Mouse (Mus musculus): ENCODE measurements around the gene Avil. TPM values are rescaled to one million over a fixed set of nuclear protein-coding genes. Genes with fewer than 3 reads are reported as not detected.

The Avil gene
- polyA plus RNA-seq, 1 experiment from 2014 or later = 0.58 TPM

MicroRNA genes within 50 kb of the gene (microRNA counts, 519-probe panel; counts per million panel counts)
- microRNA mmu-miR-26a (3,008 counts per million, percentile 53 among the panel's probes with 10 or more counts), microRNA mmu-miR-546 (not detected)

Small RNA genes within 50 kb of the gene (microRNA-seq; reads per million reads assigned to microRNA genes)
- 61.4 reads per million, percentile 42 among the genes with 10 or more reads in this experiment for gene Mir26a-2
- not detected for gene Mir546

Other genes with a start within 250 kb of the Avil start
- 19.0 and 20.3 TPM in 2 replicates for gene Atp23, start 99.4 kb upstream of the Avil start, polyA plus RNA-seq (2014; fragmentation: Nextera tagmentation; extraction: Ambion mirVana)
- gene Ctdsp2, start 22.0 kb upstream of the Avil start, polyA plus RNA-seq (2014; fragmentation: Nextera tagmentation; extraction: Ambion mirVana) = 103 and 107 TPM in 2 replicates
- gene Tsfm, start 30.1 kb downstream of the Avil start, polyA plus RNA-seq (2014; fragmentation: Nextera tagmentation; extraction: Ambion mirVana) = 78.6 and 83.7 TPM in 2 replicates
- gene Mettl1, start 40.7 kb downstream of the Avil start, polyA plus RNA-seq (2014; fragmentation: Nextera tagmentation; extraction: Ambion mirVana) = 65.5 and 70.6 TPM in 2 replicates
- 0.80 and 1.1 TPM in 2 replicates for gene Eef1akmt3, start 40.8 kb downstream of the Avil start, polyA plus RNA-seq (2014; fragmentation: Nextera tagmentation; extraction: Ambion mirVana)
- 0.13 and 0.18 TPM in 2 replicates for gene Cyp27b1, start 47.5 kb downstream of the Avil start, polyA plus RNA-seq (2014; fragmentation: Nextera tagmentation; extraction: Ambion mirVana)
- gene March9, start 59.5 kb downstream of the Avil start, polyA plus RNA-seq (2014; fragmentation: Nextera tagmentation; extraction: Ambion mirVana) = 2.0 and 2.3 TPM in 2 replicates
- gene Cdk4, start 62.8 kb downstream of the Avil start, polyA plus RNA-seq (2014; fragmentation: Nextera tagmentation; extraction: Ambion mirVana) = 1,788 and 1,817 TPM in 2 replicates
- 124 and 141 TPM in 2 replicates for gene Tspan31, start 69.6 kb downstream of the Avil start, polyA plus RNA-seq (2014; fragmentation: Nextera tagmentation; extraction: Ambion mirVana)
- gene Agap2, start 74.6 kb downstream of the Avil start, polyA plus RNA-seq (2014; fragmentation: Nextera tagmentation; extraction: Ambion mirVana) = 0.27 and 0.56 TPM in 2 replicates
- gene Os9, start 120.4 kb downstream of the Avil start, polyA plus RNA-seq (2014; fragmentation: Nextera tagmentation; extraction: Ambion mirVana) = 47.8 and 52.7 TPM in 2 replicates
- gene B4galnt1, start 164.5 kb downstream of the Avil start, polyA plus RNA-seq (2014; fragmentation: Nextera tagmentation; extraction: Ambion mirVana) = 27.7 and 29.4 TPM in 2 replicates
- gene Slc26a10, start 179.9 kb downstream of the Avil start, polyA plus RNA-seq (2014; fragmentation: Nextera tagmentation; extraction: Ambion mirVana) = 0.34 and 0.82 TPM in 2 replicates
- 64.0 and 71.1 TPM in 2 replicates for gene Arhgef25, start 189.4 kb downstream of the Avil start, polyA plus RNA-seq (2014; fragmentation: Nextera tagmentation; extraction: Ambion mirVana)
- 123 and 125 TPM in 2 replicates for gene Dtx3, start 195.0 kb downstream of the Avil start, polyA plus RNA-seq (2014; fragmentation: Nextera tagmentation; extraction: Ambion mirVana)
- gene Pip4k2c, start 210.9 kb downstream of the Avil start, polyA plus RNA-seq (2014; fragmentation: Nextera tagmentation; extraction: Ambion mirVana) = 22.7 and 22.9 TPM in 2 replicates